Mouse (Mus musculus): ENCODE results near the gene Ppm1a. TPM values are rescaled to one million over a fixed set of nuclear protein-coding genes. Genes with fewer than 3 reads are reported as not detected.

The Ppm1a gene
- total RNA-seq, 1 experiment = 121 TPM

- no peak for DNase-seq (ENCODE audit: low read depth, low spot score)
- Histone ChIP-seq H3K27ac (ENCODE audit: insufficient read depth, low read depth, low read length, poor library complexity, severe bottlenecking) (no peak overlapping the region), H3K36me3 (ENCODE audit: control insufficient read depth, insufficient read depth, low read length, poor library complexity, severe bottlenecking) (no peaks in the 10 kb centered on the region), H3K9ac (ENCODE audit: insufficient read depth, low read depth, low read length, poor library complexity, severe bottlenecking) (no peak overlapping the region), H3K4me1 (ENCODE audit: control insufficient read depth in 2 of 2, insufficient read depth in 2 of 2, low read length in 2 of 2, poor library complexity in 1 of 2) (no peaks in the 10 kb centered on the region), H3K4me3 (ENCODE audit: insufficient read depth in 1 of 2, low read depth in 1 of 2, low read length in 2 of 2, poor library complexity in 1 of 2, severe bottlenecking in 1 of 2) (no peak overlapping the region), H3K9me3 (ENCODE audit: control insufficient read depth, insufficient read depth, low read depth, low read length) (no peaks in the 10 kb centered on the region)
- no peak for TF ChIP-seq MAFK (IDR thresholded peaks at IDR 0.05; ENCODE audit: insufficient read depth, low read depth, low read length)
- TF ChIP-seq HCFC1 (IDR thresholded peaks at IDR 0.05; ENCODE audit: borderline replicate concordance, insufficient read depth, low read length) = no peak
- no peak for TF ChIP-seq ZNF384 (IDR thresholded peaks at IDR 0.05; ENCODE audit: low read depth, low read length)
- no peak for TF ChIP-seq ZC3H11A (IDR thresholded peaks at IDR 0.05; ENCODE audit: borderline replicate concordance, low read depth, low read length)
- no peak for TF ChIP-seq CHD2 (IDR thresholded peaks at IDR 0.05; ENCODE audit: low read depth, low read length)
- in situ Hi-C loops (cut with MboI; ENCODE audit: low sequenced_read_pairs in 2 of 2, unreplicated experiment in 2 of 2) = no loop called here
These were observed 54.3 kb downstream of the Ppm1a start for GRCm38 (mm10) chr12:72811588-72811987.

GRCm38 (mm10) chr12:72820940-72821431, 63.7 kb downstream of the Ppm1a start:
- in situ Hi-C loops (cut with MboI; ENCODE audit: low sequenced_read_pairs in 2 of 2, unreplicated experiment in 2 of 2) = no loop called here
- H3K4me1 ChIP-seq (ENCODE audit: control insufficient read depth in 2 of 2, insufficient read depth in 2 of 2, low read length in 2 of 2, poor library complexity in 1 of 2) = no peaks in the 10 kb centered on the region; a peak in 2 of 4 replicates
- H3K27ac ChIP-seq (ENCODE audit: insufficient read depth, low read depth, low read length, poor library complexity, severe bottlenecking) = no peak overlapping the region; the same call in 1 of the 2 replicates
- no peaks in the 10 kb centered on the region for H3K9me3 ChIP-seq (ENCODE audit: control insufficient read depth, insufficient read depth, low read depth, low read length)
- no peaks in the 10 kb centered on the region for H3K36me3 ChIP-seq (ENCODE audit: control insufficient read depth, insufficient read depth, low read length, poor library complexity, severe bottlenecking)
- peak overlapping the region; percentile 42 to 49 for H3K4me3 ChIP-seq (ENCODE audit: insufficient read depth in 1 of 2, low read depth in 1 of 2, low read length in 2 of 2, poor library complexity in 1 of 2, severe bottlenecking in 1 of 2)
- 0 out of 2 replicates have a peak overlapping the region, but pooled peaks have one; percentile 20 for H3K9ac ChIP-seq (ENCODE audit: insufficient read depth, low read depth, low read length, poor library complexity, severe bottlenecking)
- no peak for DNase-seq (ENCODE audit: low read depth, low spot score)
- TF ChIP-seq HCFC1 (IDR thresholded peaks at IDR 0.05; ENCODE audit: borderline replicate concordance, insufficient read depth, low read length) (no peak), CHD2 (IDR thresholded peaks at IDR 0.05; ENCODE audit: low read depth, low read length) (no peak), ZNF384 (IDR thresholded peaks at IDR 0.05; ENCODE audit: low read depth, low read length) (no peak), MAFK (IDR thresholded peaks at IDR 0.05; ENCODE audit: insufficient read depth, low read depth, low read length) (no peak), ZC3H11A (IDR thresholded peaks at IDR 0.05; ENCODE audit: borderline replicate concordance, low read depth, low read length) (no peak)

- TF ChIP-seq ZNF384 (IDR thresholded peaks at IDR 0.05; ENCODE audit: low read depth, low read length) (no peak), ZC3H11A (IDR thresholded peaks at IDR 0.05; ENCODE audit: borderline replicate concordance, low read depth, low read length) (no peak), CHD2 (IDR thresholded peaks at IDR 0.05; ENCODE audit: low read depth, low read length) (no peak), MAFK (IDR thresholded peaks at IDR 0.05; ENCODE audit: insufficient read depth, low read depth, low read length) (no peak), HCFC1 (IDR thresholded peaks at IDR 0.05; ENCODE audit: borderline replicate concordance, insufficient read depth, low read length) (no peak)
- H3K9ac ChIP-seq (ENCODE audit: insufficient read depth, low read depth, low read length, poor library complexity, severe bottlenecking) = 0 out of 2 replicates have a peak overlapping the region, but pooled peaks have one; percentile 20
- no peak for DNase-seq (ENCODE audit: low read depth, low spot score)
- H3K36me3 ChIP-seq (ENCODE audit: control insufficient read depth, insufficient read depth, low read length, poor library complexity, severe bottlenecking) = no peaks in the 10 kb centered on the region
- H3K9me3 ChIP-seq (ENCODE audit: control insufficient read depth, insufficient read depth, low read depth, low read length) = no peaks in the 10 kb centered on the region
- peak overlapping the region in 1 of 2 experiments; percentile 49; a peak in 2 of 4 replicates for H3K4me3 ChIP-seq (ENCODE audit: insufficient read depth in 1 of 2, low read depth in 1 of 2, low read length in 2 of 2, poor library complexity in 1 of 2, severe bottlenecking in 1 of 2)
- H3K4me1 ChIP-seq (ENCODE audit: control insufficient read depth in 2 of 2, insufficient read depth in 2 of 2, low read length in 2 of 2, poor library complexity in 1 of 2) = no peaks in the 10 kb centered on the region; a peak in 2 of 4 replicates
- no peak overlapping the region; the same call in 1 of the 2 replicates for H3K27ac ChIP-seq (ENCODE audit: insufficient read depth, low read depth, low read length, poor library complexity, severe bottlenecking)
- in situ Hi-C loops (cut with MboI; ENCODE audit: low sequenced_read_pairs in 2 of 2, unreplicated experiment in 2 of 2) = no loop called here
These were observed 64.3 kb downstream of the Ppm1a start for GRCm38 (mm10) chr12:72821589-72821988.

DNA sequence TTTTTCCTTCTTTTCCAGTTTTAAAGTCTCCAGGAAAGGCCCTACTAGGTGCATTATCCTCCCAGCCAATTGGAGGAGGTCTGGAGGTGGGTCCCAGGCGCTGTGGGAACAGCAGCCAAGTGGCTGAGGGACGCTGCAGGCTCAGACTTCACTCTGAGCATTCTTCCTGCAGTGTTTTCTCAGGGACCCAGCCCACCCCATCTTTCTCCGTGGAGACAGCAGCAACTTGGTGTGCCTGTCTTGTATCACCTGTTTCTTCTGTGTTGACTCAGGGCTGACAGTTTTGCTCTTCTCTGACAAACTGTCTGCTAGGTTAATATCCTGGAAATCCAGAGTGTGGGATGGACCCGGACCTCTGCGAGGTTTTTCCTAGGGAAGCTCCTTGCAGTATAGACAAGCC, 68.4 kb downstream of the Ppm1a start:
- H3K27ac ChIP-seq (ENCODE audit: insufficient read depth, low read depth, low read length, poor library complexity, severe bottlenecking) = no peak overlapping the region
- no peak overlapping the region for H3K9ac ChIP-seq (ENCODE audit: insufficient read depth, low read depth, low read length, poor library complexity, severe bottlenecking)
- no peak overlapping the region for H3K4me3 ChIP-seq (ENCODE audit: insufficient read depth in 1 of 2, low read depth in 1 of 2, low read length in 2 of 2, poor library complexity in 1 of 2, severe bottlenecking in 1 of 2)
- no peaks in the 10 kb centered on the region for H3K9me3 ChIP-seq (ENCODE audit: control insufficient read depth, insufficient read depth, low read depth, low read length)
- TF ChIP-seq HCFC1 (IDR thresholded peaks at IDR 0.05; ENCODE audit: borderline replicate concordance, insufficient read depth, low read length) = no peak
- TF ChIP-seq CHD2 (IDR thresholded peaks at IDR 0.05; ENCODE audit: low read depth, low read length) = no peak
- TF ChIP-seq MAFK (IDR thresholded peaks at IDR 0.05; ENCODE audit: insufficient read depth, low read depth, low read length) = no peak
- no peak for TF ChIP-seq ZC3H11A (IDR thresholded peaks at IDR 0.05; ENCODE audit: borderline replicate concordance, low read depth, low read length)
- no peak for TF ChIP-seq ZNF384 (IDR thresholded peaks at IDR 0.05; ENCODE audit: low read depth, low read length)
- in situ Hi-C loops (cut with MboI; ENCODE audit: low sequenced_read_pairs in 2 of 2, unreplicated experiment in 2 of 2) = loop anchor here in 1 of 2 experiments (25.0 kb wide), 1 partner anchor 137 kb away; no protein-coding TSS in a partner anchor
- no peak for DNase-seq (ENCODE audit: low read depth, low spot score)
- H3K36me3 ChIP-seq (ENCODE audit: control insufficient read depth, insufficient read depth, low read length, poor library complexity, severe bottlenecking) = no peaks in the 10 kb centered on the region
- H3K4me1 ChIP-seq (ENCODE audit: control insufficient read depth in 2 of 2, insufficient read depth in 2 of 2, low read length in 2 of 2, poor library complexity in 1 of 2) = no peaks in the 10 kb centered on the region; a peak in 2 of 4 replicates

All from ES-E14 (cell line).